Mouse (Mus musculus) MEL (cell line): ENCODE results near the gene Fbxo9.
"Not testable (repeated sequence)": the region's sequence is repeated elsewhere in the genome, so short reads cannot be mapped to it uniquely, and the experiment has no call there.

Experiments used
- CHD1 ChIP-seq: IDR thresholded peaks from 2 replicates; pipeline ENCODE4 v1.6.1; 2012; ENCODE audit warnings: low read depth, mild to moderate bottlenecking, inconsistent platforms, low read length, improper control_type of control experiment
- CTCF ChIP-seq, 3 experiments: IDR thresholded peaks in 2 of 3; conservative IDR thresholded peaks in 1 of 3; 2 replicates each; pipeline ENCODE4 v1.5.1; 2011 to 2012; ENCODE audit warnings: low read length in 3 of 3, low read depth in 2 of 3, mild to moderate bottlenecking in 2 of 3, improper control_type of control experiment in 1 of 3, inconsistent platforms in 1 of 3, mixed read lengths in 1 of 3, moderate library complexity in 1 of 3; ENCODE audit not compliant: control insufficient read depth in 1 of 3, insufficient read depth in 1 of 3, poor library complexity in 1 of 3, severe bottlenecking in 1 of 3
- E2F4 ChIP-seq: IDR thresholded peaks from 2 replicates; pipeline ENCODE4 v1.6.1; 2011; ENCODE audit warnings: low read depth, low read length, improper control_type of control experiment, borderline replicate concordance
- EP300 ChIP-seq, 2 experiments: IDR thresholded peaks; 2 replicates each; pipeline ENCODE4 v1.6.1; 2011; ENCODE audit warnings: improper control_type of control experiment in 2 of 2, low read length in 2 of 2, low read depth in 1 of 2, mild to moderate bottlenecking in 1 of 2
- MAZ ChIP-seq: IDR thresholded peaks from 2 replicates; pipeline ENCODE4 v1.6.1; 2012; ENCODE audit warnings: low read depth, mild to moderate bottlenecking, inconsistent platforms, low read length, improper control_type of control experiment
- MYC ChIP-seq: IDR thresholded peaks from 2 replicates; pipeline ENCODE4 v1.6.1; 2011; ENCODE audit warnings: low read depth, mild to moderate bottlenecking, low read length, improper control_type of control experiment, moderate library complexity
- POLR2A ChIP-seq, 2 experiments: IDR thresholded peaks; 2 replicates each; pipeline ENCODE4 v1.6.1; 2011 to 2012; ENCODE audit warnings: low read length in 2 of 2, mild to moderate bottlenecking in 2 of 2, control low read depth in 1 of 2, improper control_type of control experiment in 1 of 2, low read depth in 1 of 2, moderate library complexity in 1 of 2; ENCODE audit not compliant: control insufficient read depth in 1 of 2, insufficient read depth in 1 of 2, poor library complexity in 1 of 2
- TBP ChIP-seq: IDR thresholded peaks from 2 replicates; pipeline ENCODE4 v1.8.0; 2011; ENCODE audit warnings: low read depth, low read length, improper control_type of control experiment
- TCF12 ChIP-seq: IDR thresholded peaks from 2 replicates; pipeline ENCODE4 v1.6.1; 2014; ENCODE audit warnings: low read depth, mild to moderate bottlenecking, inconsistent platforms, low read length, improper control_type of control experiment, moderate library complexity

DNA sequence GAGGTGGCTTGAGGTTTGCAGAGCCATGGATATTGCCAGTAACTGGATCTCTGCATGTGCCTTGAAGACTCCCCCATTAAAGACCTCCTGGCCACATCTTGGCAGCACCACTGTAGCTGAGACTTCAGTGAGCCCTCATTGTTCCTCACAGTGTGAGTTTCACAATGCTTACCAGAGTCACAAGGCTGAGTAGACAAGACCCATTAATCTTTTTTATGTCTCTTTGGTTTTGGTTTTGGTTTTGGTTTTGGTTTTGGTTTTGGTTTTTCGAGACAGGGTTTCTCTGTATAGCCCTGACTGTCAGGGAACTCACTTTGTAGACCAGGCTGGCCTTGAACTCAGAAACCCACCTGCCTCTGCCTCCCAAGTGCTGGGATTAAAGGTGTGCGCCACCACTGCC, 40.9 kb upstream of the Fbxo9 start:
- TF ChIP-seq EP300 (IDR thresholded peaks at IDR 0.05; ENCODE audit: low read depth in 1 of 2, low read length in 2 of 2); CHD1; POLR2A (IDR thresholded peaks at IDR 0.05; ENCODE audit: control insufficient read depth in 1 of 2, insufficient read depth in 1 of 2, low read depth in 1 of 2, low read length in 2 of 2, poor library complexity in 1 of 2); CTCF (IDR thresholded peaks at IDR 0.05 in 2 of 3, conservative IDR thresholded peaks at IDR 0.05 in 1 of 3; ENCODE audit: control insufficient read depth in 1 of 3, insufficient read depth in 1 of 3, low read depth in 2 of 3, low read length in 3 of 3, poor library complexity in 1 of 3, severe bottlenecking in 1 of 3); TCF12; TBP; E2F4; MYC; MAZ: not testable (repeated sequence)
